Mouse (Mus musculus): Measurements from ENCODE around the gene Cd93.

Gene Cd93

GRCm38 (mm10) chr2:148402227-148402626 is 41.1 kb downstream of the Cd93 start:
- no peak for DNase-seq (ENCODE audit: low spot score in 2 of 2)

- DNase-seq (ENCODE audit: low spot score in 2 of 2), result no peak
Observed at GRCm38 (mm10) chr2:148398901-148399685, 44.3 kb downstream of the Cd93 start.

- no peak for DNase-seq (ENCODE audit: low spot score in 2 of 2)
Observed at GRCm38 (mm10) chr2:148397784-148398100, 45.6 kb downstream of the Cd93 start.

DNA sequence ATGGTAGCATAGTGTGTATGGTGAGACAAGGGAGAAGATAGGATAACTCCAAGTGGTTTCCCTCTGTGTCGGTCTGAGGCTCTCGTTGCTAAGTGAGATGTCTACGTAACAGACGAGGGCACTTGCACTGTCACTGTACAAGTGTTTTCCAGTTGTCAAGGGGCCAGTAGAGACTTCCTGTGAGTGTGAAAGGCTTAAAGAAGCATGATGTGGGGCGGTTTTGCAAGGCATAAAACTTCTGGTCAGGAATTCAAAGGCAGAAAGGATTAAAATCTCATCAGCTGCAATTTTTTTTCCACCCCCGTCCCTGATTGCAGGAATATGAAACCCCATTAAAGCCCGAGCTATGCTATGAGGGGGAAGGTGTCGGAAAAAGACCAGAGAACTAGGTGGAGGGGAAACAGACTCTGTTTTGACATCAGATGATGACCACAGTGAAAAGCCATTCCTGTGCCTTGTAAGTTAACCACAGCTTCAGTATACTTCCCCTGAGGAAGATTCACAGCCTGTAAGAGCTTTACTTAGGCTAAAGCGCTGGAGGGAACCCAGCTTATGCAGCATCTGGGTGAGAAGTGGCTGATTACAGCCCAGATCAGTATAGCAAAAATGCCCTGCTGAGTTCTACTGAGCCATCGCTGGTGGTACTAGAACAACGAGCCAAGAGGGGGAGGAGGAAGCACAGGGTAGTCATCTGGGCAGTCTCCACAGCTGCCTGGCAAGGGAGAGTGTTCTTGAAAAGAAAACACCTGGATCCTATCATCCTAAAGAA is 46.2 kb downstream of the Cd93 start:
- no peak for DNase-seq (ENCODE audit: low spot score in 2 of 2)

DNA sequence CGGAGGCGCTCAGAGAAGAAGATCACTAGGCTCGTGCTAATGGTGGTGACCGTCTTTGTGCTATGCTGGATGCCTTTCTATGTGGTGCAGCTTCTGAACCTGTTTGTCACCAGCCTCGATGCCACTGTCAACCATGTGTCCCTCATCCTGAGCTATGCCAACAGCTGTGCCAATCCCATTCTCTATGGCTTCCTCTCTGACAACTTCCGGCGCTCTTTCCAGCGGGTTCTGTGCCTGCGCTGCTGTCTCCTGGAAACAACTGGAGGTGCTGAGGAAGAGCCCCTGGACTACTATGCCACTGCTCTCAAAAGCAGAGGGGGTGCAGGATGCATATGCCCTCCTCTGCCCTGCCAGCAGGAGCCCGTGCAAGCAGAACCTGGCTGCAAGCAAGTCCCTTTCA is 47.2 kb downstream of the Cd93 start:
- DNase-seq (ENCODE audit: low spot score in 2 of 2), result peak in 1 of 2 experiments; percentile 16

- peak; percentile 58 to 69 for DNase-seq (ENCODE audit: low spot score in 2 of 2)
Observed at GRCm38 (mm10) chr2:148395131-148396051, 48.0 kb downstream of the Cd93 start, which contains the start of gene Sstr4. Gene Sstr4 (plus strand): TSS chr2:148395344.

DNA sequence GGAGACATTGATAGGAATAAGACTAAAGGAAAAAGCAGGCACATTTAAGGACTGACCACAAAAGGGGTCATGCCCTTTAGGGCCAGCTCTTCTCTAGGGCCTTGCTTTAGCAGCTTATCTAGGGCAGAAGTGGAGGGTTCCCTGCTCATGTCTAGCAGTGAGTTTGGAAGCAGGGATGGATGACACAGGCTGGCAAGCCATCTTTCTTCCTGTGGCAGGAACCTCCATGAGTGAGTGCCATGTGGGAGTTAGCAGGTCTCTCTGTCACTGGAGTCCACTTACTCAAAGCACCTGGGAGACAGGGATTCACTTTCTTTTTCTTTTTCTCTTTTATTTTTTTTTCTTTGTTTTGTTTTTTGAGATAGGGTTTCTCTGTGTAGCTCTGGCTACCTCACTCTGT is 49.5 kb downstream of the Cd93 start:
- no peak for DNase-seq (ENCODE audit: low spot score in 2 of 2)

GRCm38 (mm10) chr2:148393149-148393548 is 50.2 kb downstream of the Cd93 start:
- no peak for DNase-seq (ENCODE audit: low spot score in 2 of 2)

DNA sequence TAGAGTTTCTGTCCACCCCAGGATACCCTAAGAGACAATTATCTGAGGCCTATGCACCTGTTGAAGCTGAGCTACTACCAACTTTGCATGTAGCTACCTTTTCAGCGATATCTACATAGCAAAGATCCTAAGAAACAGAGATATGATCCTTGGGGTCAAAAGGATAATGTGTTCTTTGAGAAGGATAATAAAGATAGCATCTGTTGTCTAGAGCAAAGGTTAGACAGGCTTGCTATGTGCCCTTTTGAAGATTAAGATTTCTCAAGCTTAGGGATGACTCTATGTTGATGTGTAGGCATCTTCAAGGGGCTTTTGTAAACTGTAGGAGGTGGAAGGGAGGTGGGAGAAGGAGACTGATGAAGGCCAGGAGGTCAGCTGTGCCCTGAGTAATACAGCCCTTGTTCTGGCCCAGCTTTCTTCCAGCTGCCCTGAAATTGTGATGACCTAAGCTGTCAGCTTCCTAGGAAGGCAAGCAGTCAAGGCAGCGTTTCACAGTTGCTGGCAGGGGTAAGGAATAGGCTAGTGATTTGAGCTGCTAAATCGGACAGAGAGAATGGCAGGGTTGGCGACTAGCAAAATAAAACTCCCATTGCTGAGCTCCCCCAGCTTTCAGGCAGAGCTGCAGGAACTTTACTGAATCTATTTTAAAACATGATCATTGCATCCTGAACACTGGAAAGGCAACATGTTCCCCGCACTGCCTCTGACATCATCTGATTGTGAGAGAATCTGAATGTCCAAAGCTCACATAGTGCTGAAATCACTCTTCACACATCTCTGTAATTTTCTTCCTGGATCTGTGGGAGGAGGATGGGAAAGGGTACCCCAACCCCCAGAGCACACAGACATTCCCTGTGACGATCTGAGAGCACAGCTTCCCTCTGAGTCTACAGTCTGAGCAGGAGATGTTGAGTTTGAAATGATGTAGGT is 55.4 kb downstream of the Cd93 start:
- peak in 1 of 2 experiments; percentile 71 for DNase-seq (ENCODE audit: low spot score in 2 of 2)

DNA sequence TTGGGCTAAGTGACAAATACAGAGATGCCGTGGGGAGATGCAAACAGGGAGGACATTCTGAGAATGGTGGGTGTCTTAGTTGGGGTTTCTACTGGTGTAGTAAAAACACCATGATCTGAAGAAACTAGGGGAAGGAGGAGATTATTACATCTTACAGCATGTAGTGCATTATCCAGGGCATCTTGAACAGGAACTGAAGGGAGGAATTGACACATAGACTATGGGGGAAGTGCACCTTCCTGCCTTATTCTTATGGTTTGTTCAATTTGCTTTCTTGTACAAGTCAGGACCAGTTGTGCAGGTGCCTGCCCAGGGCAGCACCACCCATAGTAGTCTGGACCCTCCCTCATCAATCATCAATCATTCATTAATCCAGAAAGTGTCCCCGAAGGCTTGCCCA is 56.4 kb downstream of the Cd93 start:
- DNase-seq (ENCODE audit: low spot score in 2 of 2), result no peak

Measured in right cerebral cortex, postnatal 36 days (tissue).